Mouse (Mus musculus) central nervous system, embryonic 11.5 days (tissue): ENCODE results near the gene Hoxd11. TPM values are rescaled to one million over a fixed set of nuclear protein-coding genes. Genes with fewer than 3 reads are reported as not detected.

Source experiments
- polyA plus RNA-seq: library from polyadenylated mRNA; depleted of rRNA; stranded (reverse); fragments of >200 nt; gene quantifications from 2 replicates; pipeline ENCODE4 v1.2.3, GENCODE M21; 2012; rRNA removed

Hoxd11 gene
- 7.1 TPM in 1 of 2 replicates, not detected in the other for polyA plus RNA-seq

DNA sequence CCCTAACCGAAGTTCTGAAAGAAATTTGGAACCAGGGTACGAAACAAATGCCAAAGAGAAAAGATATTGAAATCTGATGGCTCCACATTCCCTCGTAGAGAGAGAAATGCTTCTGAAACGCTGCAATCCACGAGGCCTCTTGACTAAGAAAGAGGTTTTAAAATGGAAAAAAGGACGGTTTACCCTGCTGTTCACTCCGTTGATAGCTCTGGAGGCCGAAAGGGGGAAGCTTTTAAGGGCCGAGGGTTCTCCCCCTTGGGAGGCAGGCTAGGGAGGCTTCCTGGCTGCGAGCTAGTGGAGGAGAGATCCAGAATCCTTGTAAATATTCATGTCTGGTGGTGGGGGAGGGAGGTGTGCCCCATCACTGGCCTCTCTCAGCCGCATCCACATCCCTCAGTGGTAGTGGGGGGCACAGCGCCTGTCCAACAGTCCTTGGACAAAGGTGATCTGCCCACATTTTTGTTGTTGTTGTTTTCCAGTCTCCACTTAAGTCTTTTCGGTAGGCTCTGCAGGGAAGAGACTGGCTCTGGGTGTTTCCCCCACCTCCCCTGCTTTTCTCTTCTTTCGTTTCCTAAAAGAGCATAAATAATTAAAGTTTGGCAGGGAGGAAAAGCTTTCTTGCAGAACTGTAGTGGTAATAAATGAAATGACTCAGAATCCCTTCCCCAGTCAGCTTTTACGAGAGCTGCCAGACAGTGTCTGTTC lies at the start of gene Hoxd11:
Hoxd11 (plus strand) TSS at position 667 of the 705 bp plus-strand sequence.

DNA sequence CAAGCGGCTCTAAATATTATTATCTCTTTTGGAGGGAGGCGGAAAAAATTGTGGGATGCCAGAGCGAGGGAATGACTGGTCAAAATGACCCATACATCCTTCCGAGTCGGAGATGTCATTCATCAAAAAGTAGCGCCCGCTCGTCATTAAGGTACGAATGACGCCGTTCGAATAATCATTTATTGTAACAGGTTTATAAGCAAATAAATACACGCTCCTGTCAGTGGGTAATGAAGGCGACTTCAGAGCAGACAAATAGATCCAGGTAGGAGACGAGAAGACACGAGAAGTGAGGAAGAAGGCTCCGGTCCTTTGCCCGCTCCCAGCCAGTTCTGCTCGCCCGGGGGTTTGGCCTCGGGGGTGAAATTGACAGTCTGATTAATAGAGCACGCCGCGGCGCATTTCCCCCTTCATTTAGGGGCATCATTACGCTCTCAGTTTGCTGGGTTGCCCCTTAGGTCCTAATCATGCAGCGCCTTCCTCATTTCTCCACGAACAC lies 19.8 kb upstream of the Hoxd11 start, which contains the start of gene Evx2:
Evx2 (minus strand) TSS at position 51 of the 499 bp plus-strand sequence.

GRCm38 (mm10) chr2:74667842-74668357 lies 11.5 kb upstream of the Hoxd11 start, which contains the start of gene Hoxd13:
Gene Hoxd13 (plus strand): TSS chr2:74668310.

DNA sequence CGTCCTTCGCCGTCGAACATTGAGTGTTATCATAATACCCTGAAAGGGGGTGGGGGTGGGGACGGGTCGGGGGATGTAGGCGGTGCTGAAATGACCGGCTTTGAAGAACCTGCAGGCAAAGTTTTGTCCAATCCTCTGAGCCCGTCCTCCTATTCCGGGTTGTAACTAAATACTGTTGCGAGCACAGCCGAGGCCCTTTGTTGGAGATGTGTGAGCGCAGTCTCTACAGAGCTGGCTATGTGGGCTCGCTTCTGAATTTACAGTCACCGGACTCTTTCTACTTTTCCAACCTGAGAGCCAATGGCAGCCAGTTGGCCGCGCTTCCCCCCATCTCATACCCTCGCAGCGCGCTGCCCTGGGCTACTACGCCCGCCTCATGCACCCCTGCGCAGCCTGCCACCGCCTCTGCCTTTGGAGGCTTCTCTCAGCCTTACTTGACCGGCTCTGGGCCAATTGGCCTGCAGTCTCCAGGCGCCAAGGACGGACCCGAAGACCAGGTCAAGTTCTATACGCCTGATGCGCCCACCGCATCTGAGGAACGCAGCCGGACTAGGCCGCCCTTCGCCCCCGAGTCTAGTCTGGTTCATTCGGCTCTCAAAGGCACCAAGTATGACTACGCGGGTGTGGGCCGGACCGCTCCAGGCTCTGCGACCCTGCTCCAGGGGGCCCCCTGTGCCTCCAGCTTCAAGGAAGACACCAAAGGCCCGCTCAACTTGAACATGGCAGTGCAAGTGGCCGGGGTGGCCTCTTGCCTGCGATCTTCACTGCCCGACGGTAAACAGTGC lies 4.3 kb upstream of the Hoxd11 start, which contains the start of gene Hoxd12:
Hoxd12 (plus strand) TSS at position 133 of the 785 bp plus-strand sequence.

GRCm38 (mm10) chr2:74691022-74691951 lies 11.9 kb downstream of the Hoxd11 start, which contains the start of gene Hoxd10:
Gene Hoxd10 (plus strand): TSS chr2:74691924.

GRCm38 (mm10) chr2:74697567-74698121 lies 18.3 kb downstream of the Hoxd11 start, which contains the start of gene Hoxd9:
Gene Hoxd9 (plus strand): TSS chr2:74697727.

GRCm38 (mm10) chr2:74704393-74704998 lies 25.1 kb downstream of the Hoxd11 start, which contains the start of gene Hoxd8:
Gene Hoxd8 (plus strand): TSS chr2:74704615.

DNA sequence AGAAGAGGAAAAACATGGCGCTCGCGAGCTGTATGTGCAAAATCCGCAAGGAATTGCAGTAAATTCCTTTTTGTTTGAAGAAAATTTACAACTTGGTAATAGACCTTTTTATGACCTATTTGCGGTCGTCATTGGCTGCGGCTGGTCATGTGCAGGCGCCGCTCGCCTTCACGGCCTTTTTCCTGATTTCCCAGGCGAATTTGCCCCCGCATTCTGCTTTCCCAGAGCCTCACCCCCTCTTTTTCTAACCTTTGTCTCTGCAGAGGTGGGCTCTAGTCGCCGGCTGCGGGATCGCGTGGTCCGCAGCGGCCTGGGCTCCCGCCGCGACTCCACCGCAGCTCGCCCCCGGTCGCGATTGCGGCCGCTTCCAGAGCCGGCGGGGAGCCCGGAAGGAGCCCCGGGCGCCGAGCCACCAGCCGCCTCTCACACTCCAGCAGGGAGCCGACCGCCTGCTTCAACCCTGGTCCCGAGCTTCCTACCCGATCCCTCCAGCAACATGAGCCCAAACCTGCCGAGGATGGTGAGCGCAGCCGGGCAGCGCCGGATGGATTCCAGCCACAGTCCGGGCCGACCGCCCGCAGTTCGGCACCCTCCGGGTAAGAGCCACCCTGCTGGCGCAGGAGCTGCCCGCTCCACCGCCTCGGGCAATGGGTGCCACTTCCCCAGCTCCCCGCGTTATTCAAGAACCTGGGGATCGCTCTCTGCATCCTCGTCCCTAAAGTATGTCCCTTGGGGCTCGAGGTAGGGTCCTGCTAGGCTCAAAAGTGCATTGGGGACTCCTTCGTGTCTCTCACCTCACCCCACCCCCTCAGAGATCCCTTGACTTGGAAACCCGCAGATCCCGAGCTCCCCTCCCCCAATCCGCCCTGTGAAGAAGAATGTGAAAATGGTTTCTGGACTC lies 32.6 kb downstream of the Hoxd11 start, which contains the start of the genes Hoxd3 and Hoxd4:
Hoxd3 (plus strand) TSS at position 207 of the 901 bp plus-strand sequence.
Hoxd4 (plus strand) TSS at position 209 of the 901 bp plus-strand sequence.

DNA sequence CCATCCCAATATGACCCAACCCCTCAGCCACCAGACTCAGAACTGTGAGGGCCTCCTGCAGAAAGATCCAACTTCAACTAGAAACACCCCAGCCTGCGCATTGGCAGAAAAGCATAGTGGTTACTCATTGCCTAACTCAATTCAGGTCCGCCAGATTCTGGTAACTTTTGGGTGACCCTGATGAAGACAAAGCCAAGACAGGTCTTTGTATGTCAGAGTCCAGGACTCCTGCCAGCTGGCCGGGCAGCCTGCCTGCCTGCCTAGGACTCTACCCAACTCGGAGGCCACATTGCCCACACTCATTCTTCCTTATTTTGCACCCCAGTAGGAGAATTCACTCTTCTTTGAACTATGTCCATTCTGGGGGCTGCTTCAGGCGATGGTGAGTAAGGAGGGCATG lies 47.2 kb downstream of the Hoxd11 start, which contains the start of gene Gm28230:
Gm28230 (plus strand) TSS at position 178 of the 400 bp plus-strand sequence.

Other genes with a start within 250 kb of the Hoxd11 start
- gene Lnpk, start 100.1 kb upstream of the Hoxd11 start, polyA plus RNA-seq: 27.6 and 32.6 TPM in 2 replicates
- gene Evx2, start 20.0 kb upstream of the Hoxd11 start, polyA plus RNA-seq: 3.1 and 5.4 TPM in 2 replicates
- gene Hoxd13, start 11.2 kb upstream of the Hoxd11 start, polyA plus RNA-seq: 0.10 and 10.4 TPM in 2 replicates
- 4.5 TPM in 1 of 2 replicates, not detected in the other for gene Hoxd12, start 4.5 kb upstream of the Hoxd11 start, polyA plus RNA-seq
- 0.12 and 10.9 TPM in 2 replicates for gene Hoxd10, start 12.4 kb downstream of the Hoxd11 start, polyA plus RNA-seq
- 0.04 and 7.3 TPM in 2 replicates for gene Hoxd9, start 18.2 kb downstream of the Hoxd11 start, polyA plus RNA-seq
- gene Hoxd8, start 25.1 kb downstream of the Hoxd11 start, polyA plus RNA-seq: 0.36 and 7.0 TPM in 2 replicates
- gene Hoxd3, start 32.4 kb downstream of the Hoxd11 start, polyA plus RNA-seq: 0.66 and 38.3 TPM in 2 replicates
- 0.48 and 31.7 TPM in 2 replicates for gene Hoxd4, start 32.4 kb downstream of the Hoxd11 start, polyA plus RNA-seq
- gene Gm28230, start 47.2 kb downstream of the Hoxd11 start, polyA plus RNA-seq: 0.13 and 20.0 TPM in 2 replicates
- gene Hoxd1, start 83.4 kb downstream of the Hoxd11 start, polyA plus RNA-seq: 0.14 and 1.2 TPM in 2 replicates
- 84.9 and 94.0 TPM in 2 replicates for gene Mtx2, start 146.2 kb downstream of the Hoxd11 start, polyA plus RNA-seq